Mouse (Mus musculus) adrenal gland, adult 8-10 months (tissue): ENCODE measurements around the gene Itgb1bp1. TPM values are rescaled to one million over a fixed set of nuclear protein-coding genes. Genes with fewer than 3 reads are reported as not detected.

ENCODE experiments used
- DNase-seq: peaks from one replicate; pipeline ENCODE4 v3.0.0; 2022
- total RNA-seq, 4 experiments: library from RNA; stranded (reverse); gene quantifications; 2 replicates each; pipeline ENCODE4 v1.2.4; 2022

Gene Itgb1bp1
- total RNA-seq, 4 experiments from 2014 or later: 74.6 to 123 (median 85.2) TPM

- no peak for DNase-seq
These were observed 85.5 kb downstream of the Itgb1bp1 start for GRCm38 (mm10) chr12:21200613-21201012.

GRCm38 (mm10) chr12:21196420-21196819 is 89.7 kb downstream of the Itgb1bp1 start:
- no peak for DNase-seq

DNA sequence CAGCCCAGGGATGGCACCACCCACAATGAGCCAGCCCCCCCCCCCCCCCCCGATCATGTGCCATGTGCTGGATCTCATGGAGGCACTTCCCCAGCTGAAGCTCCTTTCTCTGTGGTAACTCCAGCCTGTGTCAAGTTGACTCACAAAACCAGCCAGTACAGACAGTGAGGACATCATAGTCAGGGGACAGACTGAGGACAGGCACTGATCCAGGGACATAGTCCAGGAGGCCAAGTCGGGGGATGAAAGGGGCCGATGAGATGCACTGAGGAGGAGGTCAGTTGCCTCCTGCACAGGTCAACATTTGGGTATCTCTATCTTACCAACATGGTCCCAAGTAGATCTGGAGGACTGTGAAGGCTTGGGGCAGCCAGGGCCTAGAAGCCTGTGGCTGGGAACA is 90.6 kb downstream of the Itgb1bp1 start:
- no peak for DNase-seq

- DNase-seq: no peak
These were observed 94.5 kb downstream of the Itgb1bp1 start for GRCm38 (mm10) chr12:21191546-21191945.

Other genes with a start within 250 kb of the Itgb1bp1 start
- gene Cpsf3, start 893 bp downstream of the Itgb1bp1 start, total RNA-seq: 10 to 100 TPM; 65.3 to 78.3 (median 69.5) TPM
- gene Iah1, start 30.1 kb upstream of the Itgb1bp1 start, total RNA-seq: 10 to 100 TPM; 53.0 to 61.9 (median 56.4) TPM
- 10 to 100 TPM; 33.8 to 47.2 (median 38.1) TPM for gene Adam17, start 87.3 kb upstream of the Itgb1bp1 start, total RNA-seq
- 100 to 1,000 TPM; 274 to 364 (median 289) TPM for gene Ywhaq, start 131.4 kb upstream of the Itgb1bp1 start, total RNA-seq